Mouse (Mus musculus) hindbrain, embryonic 16.5 days (tissue): Measurements from ENCODE around the gene C8g. TPM values are rescaled to one million over a fixed set of nuclear protein-coding genes. Genes with fewer than 3 reads are reported as not detected.

Experiments
- ATAC-seq: fragments of 200-750 bp; cut with Nextera tagmentation; 2 replicates; pipeline ENCODE4 v1.8.0; 2017; ENCODE audit warnings: moderate TSS enrichment, moderate library complexity
- H3K27ac ChIP-seq: fragments of 300-500 bp; sonication (generic); 2 replicates; pipeline ENCODE4 v1.5.1; 2014; ENCODE audit warnings: low read depth, mild to moderate bottlenecking, control low read depth, low read length, moderate library complexity
- H3K27me3 ChIP-seq: fragments of 300-500 bp; sonication (generic); replicated peaks from 2 replicates; pipeline ENCODE4 v1.6.1; 2014; ENCODE audit warnings: low read length; ENCODE audit not compliant: control insufficient read depth, insufficient read depth
- H3K36me3 ChIP-seq: fragments of 300-500 bp; sonication (generic); 2 replicates; pipeline ENCODE4 v1.6.1; 2014; ENCODE audit warnings: mild to moderate bottlenecking, low read length, moderate library complexity, mixed read lengths; ENCODE audit not compliant: control insufficient read depth, insufficient read depth
- H3K4me1 ChIP-seq: fragments of 300-500 bp; sonication (generic); 2 replicates; pipeline ENCODE4 v1.6.1; 2014; ENCODE audit warnings: low read depth, low read length; ENCODE audit not compliant: control insufficient read depth, insufficient read depth
- H3K4me2 ChIP-seq: fragments of 300-500 bp; sonication (generic); 2 replicates; pipeline ENCODE4 v1.6.1; 2014; ENCODE audit warnings: mild to moderate bottlenecking, low read length, control low read depth, moderate library complexity
- H3K4me3 ChIP-seq: fragments of 300-500 bp; sonication (generic); 2 replicates; pipeline ENCODE4 v1.5.1; 2014; ENCODE audit warnings: mild to moderate bottlenecking, low read length, control low read depth, moderate library complexity
- H3K9ac ChIP-seq: fragments of 300-500 bp; sonication (generic); 2 replicates; pipeline ENCODE4 v1.6.1; 2014; ENCODE audit warnings: low read depth, mild to moderate bottlenecking, control low read depth, low read length, moderate library complexity
- H3K9me3 ChIP-seq: fragments of 300-500 bp; sonication (generic); 2 replicates; pipeline ENCODE4 v1.6.1; 2014; ENCODE audit warnings: mild to moderate bottlenecking, low read length, moderate library complexity; ENCODE audit not compliant: control insufficient read depth
- WGBS: fragments of 180-500 bp; shearing (Covaris S2); extraction: QIAGEN DNeasy Blood & Tissue Kit; methylation state at CpG from one replicate; pipeline ENCODE4 v1.1.7; 2014; 5-methylcytosine and 5-hydroxymethylcytosine counted together
- polyA plus RNA-seq: library from polyadenylated mRNA; unstranded; fragments of >200 nt; fragmentation: Nextera tagmentation; extraction: Ambion mirVana; gene quantifications from 2 replicates; pipeline ENCODE4 v1.2.1, GENCODE M21; 2015

C8g gene
- polyA plus RNA-seq, 1 experiment from 2014 or later = 6.1 TPM

DNA sequence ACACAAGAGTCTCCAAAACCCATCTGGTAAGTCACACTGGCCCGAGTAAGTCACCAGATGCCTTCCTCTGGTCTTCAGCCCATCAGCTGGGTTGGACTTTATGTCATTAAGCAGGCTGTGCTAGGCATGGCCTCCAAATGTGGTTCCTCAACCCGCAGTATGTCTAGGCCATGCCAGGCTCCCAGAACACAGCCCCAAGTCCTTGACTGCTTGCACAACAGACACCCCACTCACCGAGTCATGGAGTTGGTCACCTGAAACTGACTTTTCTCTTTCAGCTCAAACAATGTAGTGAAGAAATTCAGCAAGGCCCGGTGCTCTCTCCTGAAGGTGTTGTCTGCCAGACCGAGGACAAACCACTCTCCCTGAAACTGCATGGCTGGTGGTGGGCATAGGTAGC, 8.5 kb downstream of the C8g start:
- Histone ChIP-seq H3K9ac (no peak overlapping the region), H3K27me3 (peaks cover 2% of the 10 kb centered on the region; the same call in 1 of the 2 replicates), H3K4me3 (no peak overlapping the region), H3K27ac (no peak overlapping the region), H3K36me3 (no peaks in the 10 kb centered on the region), H3K9me3 (no peaks in the 10 kb centered on the region), H3K4me1 (no peaks in the 10 kb centered on the region), H3K4me2 (no peak overlapping the region)
- 80% methylated on average over 5 of the region's 5 CpGs for WGBS
- no peak for ATAC-seq

DNA sequence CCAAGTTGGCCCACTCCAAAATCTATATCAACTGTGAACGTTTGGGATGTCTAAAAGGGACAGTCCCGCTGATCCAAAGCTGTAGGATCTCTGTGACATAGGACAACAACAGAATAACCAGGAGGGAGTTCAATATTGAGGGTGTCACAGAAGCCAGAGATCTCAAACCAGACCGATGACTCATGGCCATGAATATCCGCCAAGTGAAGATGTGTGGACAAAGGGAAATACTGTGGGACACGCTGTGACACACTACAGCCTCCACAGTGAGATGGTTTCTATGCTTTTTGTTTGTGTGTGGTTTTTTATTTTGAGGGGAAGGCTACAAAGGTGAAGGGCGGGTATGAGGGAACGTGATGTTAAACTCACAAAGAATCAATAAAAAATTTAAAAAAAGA, 12.8 kb downstream of the C8g start:
- no peaks in the 10 kb centered on the region for H3K4me1 ChIP-seq
- no peak overlapping the region for H3K27ac ChIP-seq
- H3K4me2 ChIP-seq = no peak overlapping the region
- H3K9ac ChIP-seq = no peak overlapping the region
- H3K9me3 ChIP-seq = no peaks in the 10 kb centered on the region
- no peaks in the 10 kb centered on the region for H3K36me3 ChIP-seq
- 78% methylated on average over 7 of the region's 7 CpGs for WGBS
- H3K4me3 ChIP-seq = no peak overlapping the region
- no peak for ATAC-seq
- peaks cover 2% of the 10 kb centered on the region; the same call in 1 of the 2 replicates for H3K27me3 ChIP-seq

DNA sequence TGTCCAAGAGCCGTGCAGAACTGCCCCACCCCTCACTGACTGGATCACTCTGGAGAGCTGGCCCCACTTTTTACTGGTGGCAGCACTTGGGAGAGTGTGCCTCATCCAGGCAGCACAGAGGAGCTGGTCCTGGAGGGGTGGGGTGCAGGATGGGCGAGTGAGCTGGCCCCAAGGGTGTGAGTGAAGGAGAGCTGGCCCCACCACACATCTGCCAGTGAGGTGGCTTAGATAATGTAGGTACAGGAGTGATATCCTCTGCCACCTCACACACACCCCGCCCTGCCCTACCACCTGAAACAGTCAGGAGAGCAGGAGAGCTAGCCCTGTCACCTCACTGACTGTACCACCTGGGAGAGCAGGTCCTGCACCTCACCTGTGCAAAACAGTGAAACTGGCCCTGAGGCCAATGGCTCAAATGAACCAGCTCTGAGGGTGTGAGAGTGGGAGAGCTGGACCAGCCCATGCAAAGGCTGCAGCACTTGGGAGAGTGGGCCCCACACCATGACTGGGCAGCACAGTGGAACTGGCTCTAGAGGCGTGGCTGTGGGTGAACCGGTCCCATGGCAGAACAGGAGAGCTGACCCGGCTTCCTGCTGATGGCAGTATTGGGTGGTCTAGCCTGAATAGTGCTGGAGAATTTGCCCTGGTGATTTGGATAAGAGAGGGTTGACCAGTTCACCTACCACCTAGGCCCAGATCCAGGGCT, 13.4 kb downstream of the C8g start:
- Histone ChIP-seq H3K27ac (no peak overlapping the region), H3K9me3 (no peaks in the 10 kb centered on the region), H3K4me3 (no peak overlapping the region), H3K4me1 (no peaks in the 10 kb centered on the region), H3K27me3 (peaks cover 2% of the 10 kb centered on the region; the same call in 1 of the 2 replicates), H3K36me3 (no peaks in the 10 kb centered on the region), H3K4me2 (no peak overlapping the region), H3K9ac (no peak overlapping the region)
- no peak for ATAC-seq
- 82% methylated on average over 6 of the region's 6 CpGs for WGBS

DNA sequence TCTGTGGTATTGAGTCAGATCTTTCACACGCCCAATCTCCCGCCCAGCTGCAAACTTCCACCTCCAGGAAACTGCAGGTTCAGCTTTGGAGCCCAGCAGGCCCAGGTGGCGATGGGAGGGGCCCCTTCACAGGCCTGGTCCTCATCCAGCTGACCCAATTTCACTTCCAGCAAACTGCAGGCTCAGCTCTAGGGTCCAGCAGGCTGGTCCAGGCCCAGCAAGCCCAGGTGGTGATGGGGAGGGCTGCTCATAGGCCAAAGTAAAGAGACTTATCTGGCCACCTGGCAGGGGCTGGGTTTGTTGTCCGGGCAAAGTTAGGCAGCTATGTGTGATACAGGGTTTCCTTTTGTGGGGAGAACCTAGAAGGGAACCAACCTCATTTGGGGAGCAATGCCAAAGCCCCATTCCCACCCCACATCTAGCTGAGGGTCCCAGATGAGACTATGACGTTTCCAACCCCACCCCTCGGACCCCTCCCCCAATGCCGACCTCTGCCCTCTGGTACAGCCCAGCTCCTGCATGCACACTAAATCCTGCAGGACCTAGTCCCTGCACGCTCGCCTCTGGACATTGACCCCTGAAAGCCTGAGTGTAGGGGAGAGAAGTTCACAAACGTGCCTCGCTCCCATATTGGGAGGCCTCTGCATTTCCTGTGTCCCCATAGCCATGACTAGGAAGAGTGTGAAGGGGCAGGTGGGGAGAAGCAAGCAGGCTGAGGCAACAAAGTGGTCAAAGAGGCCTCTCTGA, 16.4 kb downstream of the C8g start:
- no peaks in the 10 kb centered on the region for H3K36me3 ChIP-seq
- H3K9me3 ChIP-seq = no peaks in the 10 kb centered on the region
- no peak overlapping the region for H3K27ac ChIP-seq
- no peaks in the 10 kb centered on the region for H3K4me1 ChIP-seq
- no peak overlapping the region for H3K4me3 ChIP-seq
- ATAC-seq = no peak
- WGBS = 68% methylated on average over 11 of the region's 11 CpGs
- no peak overlapping the region for H3K9ac ChIP-seq
- H3K27me3 ChIP-seq = peaks cover 2% of the 10 kb centered on the region; the same call in 1 of the 2 replicates
- H3K4me2 ChIP-seq = no peak overlapping the region

DNA sequence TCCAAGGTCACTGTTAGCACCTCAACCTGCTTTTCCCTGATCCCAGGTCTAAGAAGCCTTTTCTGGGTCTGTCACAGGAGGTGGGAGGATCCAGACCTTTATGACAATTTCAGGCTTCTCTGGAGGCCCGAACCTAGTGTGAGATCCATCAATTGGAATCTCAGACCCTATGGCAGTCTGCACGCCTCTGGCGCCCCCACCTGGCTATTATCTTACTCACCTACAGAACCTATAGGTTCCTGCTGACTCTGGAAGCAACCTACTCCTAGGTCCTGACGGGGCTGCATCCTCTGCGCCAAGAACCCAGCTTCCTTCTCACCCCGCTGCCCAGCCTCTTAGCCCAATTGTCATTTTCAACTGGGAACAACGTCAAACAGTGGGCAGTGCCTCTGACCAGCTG, 18.6 kb downstream of the C8g start:
- no peak overlapping the region for H3K27ac ChIP-seq
- no peaks in the 10 kb centered on the region for H3K9me3 ChIP-seq
- H3K4me1 ChIP-seq = no peaks in the 10 kb centered on the region; the same call in 1 of the 2 replicates
- H3K27me3 ChIP-seq = no peaks in the 10 kb centered on the region
- 27% methylated on average over 7 of the region's 7 CpGs for WGBS
- no peak overlapping the region for H3K4me2 ChIP-seq
- no peak overlapping the region for H3K4me3 ChIP-seq
- no peaks in the 10 kb centered on the region for H3K36me3 ChIP-seq
- no peak overlapping the region for H3K9ac ChIP-seq
- no peak for ATAC-seq

DNA sequence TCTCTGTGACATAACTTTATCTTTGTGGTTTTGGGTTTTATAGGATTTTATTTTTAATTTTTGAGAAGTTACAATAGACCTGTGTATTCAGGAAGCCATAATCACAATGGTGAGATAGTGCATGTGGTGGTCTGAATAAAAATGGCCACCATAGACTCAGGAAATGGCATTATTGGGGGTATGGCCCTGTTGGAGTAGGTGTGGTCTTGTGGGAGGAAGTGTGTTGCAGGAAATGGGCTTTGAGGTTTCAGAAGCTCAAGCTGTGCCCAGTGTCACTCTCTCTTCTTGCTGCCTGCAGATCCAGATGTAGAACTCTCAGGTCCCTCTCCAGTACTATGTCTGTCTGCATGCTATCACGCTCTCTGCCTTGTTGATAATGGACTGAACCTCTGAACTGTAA, 21.0 kb downstream of the C8g start:
- no peak for ATAC-seq
- no peaks in the 10 kb centered on the region for H3K36me3 ChIP-seq
- H3K9ac ChIP-seq = no peak overlapping the region
- no peaks in the 10 kb centered on the region for H3K27me3 ChIP-seq
- WGBS = 76% methylated on average over 1 of the region's 1 CpGs
- no peaks in the 10 kb centered on the region; the same call in 1 of the 2 replicates for H3K4me1 ChIP-seq
- no peak overlapping the region for H3K4me2 ChIP-seq
- no peaks in the 10 kb centered on the region for H3K9me3 ChIP-seq
- no peak overlapping the region for H3K4me3 ChIP-seq
- H3K27ac ChIP-seq = no peak overlapping the region

DNA sequence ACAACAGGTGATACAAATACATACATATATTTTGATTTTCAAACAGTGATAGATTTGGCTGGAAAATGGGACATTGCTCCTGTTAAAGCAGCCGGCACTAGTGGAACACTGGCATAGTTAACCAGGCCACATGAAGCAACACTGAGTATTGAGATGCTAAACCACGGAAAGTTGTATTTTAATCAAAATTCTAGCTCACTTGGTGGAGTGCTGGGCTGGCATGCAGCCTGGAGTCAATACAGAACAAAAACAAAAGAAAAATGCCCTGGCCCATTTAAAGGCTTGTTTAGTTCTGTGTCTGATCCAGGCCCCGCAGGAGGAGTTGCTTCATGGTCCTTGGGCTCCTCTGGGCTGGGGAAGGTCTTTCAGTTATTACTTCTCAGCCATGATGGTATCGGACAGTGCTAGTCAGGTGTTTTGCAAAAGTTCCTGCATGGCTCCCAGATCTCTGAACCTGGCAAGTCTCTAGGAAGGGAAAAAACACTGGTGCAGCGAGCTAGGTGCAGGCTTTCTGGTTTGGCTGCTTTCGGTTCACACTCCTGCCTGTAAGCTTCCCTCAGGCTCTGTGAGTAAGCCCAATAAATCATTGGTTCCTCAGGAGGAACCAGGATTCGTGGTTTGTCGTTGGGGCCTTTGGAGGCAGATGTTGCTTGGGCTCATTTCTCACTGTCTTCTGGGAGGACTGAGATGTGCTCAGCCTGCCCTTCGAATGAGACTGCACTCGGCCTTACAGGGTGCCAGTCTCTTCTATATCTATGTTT, 21.8 kb downstream of the C8g start:
- H3K4me2 ChIP-seq = no peak overlapping the region
- no peak overlapping the region for H3K4me3 ChIP-seq
- no peak for ATAC-seq
- no peaks in the 10 kb centered on the region for H3K9me3 ChIP-seq
- 75% methylated on average over 10 of the region's 10 CpGs for WGBS
- H3K4me1 ChIP-seq = no peaks in the 10 kb centered on the region; the same call in 1 of the 2 replicates
- no peaks in the 10 kb centered on the region for H3K27me3 ChIP-seq
- no peak overlapping the region for H3K9ac ChIP-seq
- H3K36me3 ChIP-seq = no peaks in the 10 kb centered on the region
- no peak overlapping the region for H3K27ac ChIP-seq

DNA sequence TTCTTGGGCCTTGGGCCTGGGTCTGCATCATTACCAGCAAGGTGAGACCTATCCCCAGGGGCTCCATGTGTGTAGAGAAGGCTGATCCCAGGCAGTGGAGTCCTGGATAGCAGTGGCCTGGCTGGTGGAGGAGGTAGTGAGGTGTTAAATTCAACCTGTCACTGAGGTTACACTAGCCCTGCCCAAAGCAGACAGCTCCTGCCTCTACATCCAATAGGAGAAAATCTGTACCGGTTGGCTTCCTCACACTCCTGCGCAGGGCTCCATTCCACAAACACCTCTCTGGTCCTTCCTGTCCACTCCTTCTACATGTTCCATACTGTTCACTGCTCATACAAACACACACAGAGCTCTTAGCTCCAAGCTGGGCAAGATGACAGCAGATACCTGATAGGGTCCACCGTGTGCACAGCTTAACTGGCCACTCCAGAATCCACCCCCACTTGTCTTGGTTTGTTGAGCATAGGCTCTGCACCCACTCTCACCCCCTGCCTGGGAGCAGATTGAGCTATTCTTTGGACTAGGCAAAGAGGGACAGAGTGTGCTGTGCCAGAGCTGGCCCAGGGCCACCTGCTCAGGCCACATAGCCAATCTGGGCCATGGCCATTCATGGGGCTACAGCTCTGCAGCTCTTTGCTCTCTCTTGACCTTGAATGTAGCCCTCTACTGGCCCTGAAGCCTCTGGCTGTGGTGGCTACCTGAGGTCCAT, 23.4 kb downstream of the C8g start:
- H3K4me1 ChIP-seq = no peaks in the 10 kb centered on the region; the same call in 1 of the 2 replicates
- H3K27me3 ChIP-seq = no peaks in the 10 kb centered on the region
- no peak overlapping the region for H3K4me3 ChIP-seq
- no peaks in the 10 kb centered on the region for H3K9me3 ChIP-seq
- H3K36me3 ChIP-seq = no peaks in the 10 kb centered on the region
- H3K4me2 ChIP-seq = no peak overlapping the region
- H3K27ac ChIP-seq = no peak overlapping the region
- 89% methylated on average over 3 of the region's 3 CpGs for WGBS
- no peak for ATAC-seq
- no peak overlapping the region for H3K9ac ChIP-seq
